Mouse (Mus musculus) spleen, adult 2 months (tissue): ENCODE results near the gene Casz1.

Source experiments
- CTCF ChIP-seq: fragments of 200-500 bp; IDR thresholded peaks from 2 replicates; pipeline ENCODE4 v1.5.1; 2011; ENCODE audit warnings: mild to moderate bottlenecking, inconsistent platforms; ENCODE audit not compliant: insufficient read depth, insufficient read length, insufficient replicate concordance; ENCODE audit errors: extremely low read depth
- POLR2A ChIP-seq: fragments of 200-500 bp; IDR thresholded peaks from 2 replicates; pipeline ENCODE4 v1.6.1; 2011; ENCODE audit warnings: low read depth, low read length, inconsistent platforms

DNA sequence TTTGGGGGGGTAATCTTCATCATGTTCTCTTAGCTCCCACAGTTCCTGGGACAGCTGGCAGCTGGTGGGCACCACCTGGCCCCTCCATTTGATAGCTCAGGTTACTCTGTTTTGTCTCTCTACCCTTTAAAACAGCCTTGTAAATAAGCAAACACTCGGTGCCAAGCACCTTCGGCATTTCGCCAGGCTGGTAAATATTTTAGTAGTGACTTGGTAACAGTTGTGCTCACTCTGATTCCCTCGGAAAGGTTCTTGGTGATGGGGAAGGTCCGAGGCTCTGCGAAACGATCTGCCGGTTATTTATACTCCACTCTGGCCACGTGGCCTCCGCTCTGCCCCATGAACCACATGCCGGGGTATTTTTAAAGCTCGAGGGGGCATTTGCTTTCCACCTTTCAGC lies 68.6 kb downstream of the Casz1 start:
- no peak for TF ChIP-seq CTCF
- TF ChIP-seq POLR2A: no peak
